Mouse (Mus musculus) bone marrow, adult 2 months (tissue): ENCODE measurements around the gene Tmem107.

Experiments
- CTCF ChIP-seq: fragments of 200-500 bp; IDR thresholded peaks from 2 replicates; pipeline ENCODE4 v1.5.1; 2011; ENCODE audit warnings: low read length, control low read depth; ENCODE audit not compliant: control insufficient read depth, insufficient read depth
- POLR2A ChIP-seq: fragments of 200-500 bp; IDR thresholded peaks from 2 replicates; pipeline ENCODE4 v1.6.1; 2011; ENCODE audit warnings: low read depth, mild to moderate bottlenecking, control low read depth, low read length, borderline replicate concordance; ENCODE audit not compliant: control insufficient read depth

- TF ChIP-seq CTCF (no peak), POLR2A (no peak)
Measured at GRCm38 (mm10) chr11:69048151-69048550, 22.5 kb upstream of the Tmem107 start.
